Mouse (Mus musculus) kidney, embryonic 14.5 days (tissue): ENCODE data around the gene Ncoa1. TPM values are rescaled to one million over a fixed set of nuclear protein-coding genes. Genes with fewer than 3 reads are reported as not detected.
"Not testable (repeated sequence)": the region's sequence is repeated elsewhere in the genome, so short reads cannot be mapped to it uniquely, and the experiment has no call there.

Experiments
- ATAC-seq: fragments of 200-750 bp; cut with Nextera tagmentation; 2 replicates; pipeline ENCODE4 v1.8.0; 2017; ENCODE audit warnings: moderate number of reproducible peaks, mild to moderate bottlenecking, moderate TSS enrichment, moderate library complexity; ENCODE audit not compliant: low FRiP score, low TSS enrichment
- H3K27ac ChIP-seq: fragments of 300-500 bp; sonication (generic); 2 replicates; pipeline ENCODE4 v1.5.1; 2014; ENCODE audit warnings: low read depth, mild to moderate bottlenecking, low read length, moderate library complexity, mixed read lengths
- H3K27me3 ChIP-seq: fragments of 300-500 bp; sonication (generic); 2 replicates; pipeline ENCODE4 v1.6.1; 2014; ENCODE audit warnings: mild to moderate bottlenecking, low read length; ENCODE audit not compliant: control insufficient read depth, insufficient read depth
- H3K36me3 ChIP-seq: fragments of 300-500 bp; sonication (generic); 2 replicates; pipeline ENCODE4 v1.6.1; 2014; ENCODE audit warnings: low read length, mixed read lengths; ENCODE audit not compliant: control insufficient read depth, insufficient read depth
- H3K4me1 ChIP-seq: fragments of 300-500 bp; sonication (generic); 2 replicates; pipeline ENCODE4 v1.6.1; 2014; ENCODE audit warnings: low read length, mixed read lengths; ENCODE audit not compliant: control insufficient read depth, insufficient read depth
- H3K4me2 ChIP-seq: fragments of 300-500 bp; sonication (generic); replicated peaks from 2 replicates; pipeline ENCODE4 v1.6.1; 2014; ENCODE audit warnings: low read depth, mild to moderate bottlenecking, low read length
- H3K4me3 ChIP-seq: fragments of 300-500 bp; sonication (generic); 2 replicates; pipeline ENCODE4 v1.5.1; 2014; ENCODE audit warnings: mild to moderate bottlenecking, low read length
- H3K9ac ChIP-seq: fragments of 300-500 bp; sonication (generic); 2 replicates; pipeline ENCODE4 v1.6.1; 2014; ENCODE audit warnings: low read depth, mild to moderate bottlenecking, low read length, moderate library complexity
- H3K9me3 ChIP-seq: fragments of 300-500 bp; sonication (generic); 2 replicates; pipeline ENCODE4 v1.6.1; 2016; ENCODE audit warnings: low read length; ENCODE audit not compliant: control insufficient read depth
- WGBS: fragments of 180-500 bp; shearing (Covaris S2); extraction: QIAGEN DNeasy Blood & Tissue Kit; methylation state at CpG from one replicate; pipeline ENCODE4 v1.1.7; 2014; 5-methylcytosine and 5-hydroxymethylcytosine counted together
- polyA plus RNA-seq: library from polyadenylated mRNA; unstranded; fragments of >200 nt; fragmentation: Nextera tagmentation; extraction: Ambion mirVana; gene quantifications from 2 replicates; pipeline ENCODE4 v1.2.1, GENCODE M21; 2014

The Ncoa1 gene
- polyA plus RNA-seq, 1 experiment from 2014 or later = 10.6 TPM

GRCm38 (mm10) chr12:4371406-4371805 is 105.6 kb downstream of the Ncoa1 start:
- ATAC-seq = no peak
- Histone ChIP-seq H3K36me3 (no peaks in the 10 kb centered on the region), H3K4me3 (no peak overlapping the region), H3K9me3 (no peaks in the 10 kb centered on the region), H3K27ac (no peak overlapping the region), H3K9ac (no peak overlapping the region), H3K4me2 (no peak overlapping the region), H3K4me1 (no peaks in the 10 kb centered on the region), H3K27me3 (no peaks in the 10 kb centered on the region)
- WGBS = 72% methylated on average over 1 of the region's 1 CpGs

- H3K4me1 ChIP-seq = no peaks in the 10 kb centered on the region
- H3K27ac ChIP-seq = no peak overlapping the region
- no peaks in the 10 kb centered on the region for H3K36me3 ChIP-seq
- no peak overlapping the region for H3K4me2 ChIP-seq
- no peak overlapping the region for H3K9ac ChIP-seq
- no peak overlapping the region for H3K4me3 ChIP-seq
- no peaks in the 10 kb centered on the region for H3K9me3 ChIP-seq
- 89% methylated on average over 1 of the region's 1 CpGs for WGBS
- no peak for ATAC-seq
- no peaks in the 10 kb centered on the region for H3K27me3 ChIP-seq
Observed at GRCm38 (mm10) chr12:4365951-4366350, 111.0 kb downstream of the Ncoa1 start.

- WGBS = no CpG with 5 or more reads among the region's 1 CpGs
- no peaks in the 10 kb centered on the region for H3K27me3 ChIP-seq
- H3K36me3 ChIP-seq = no peaks in the 10 kb centered on the region
- ATAC-seq = no peak
- no peak overlapping the region for H3K4me3 ChIP-seq
- H3K9me3 ChIP-seq = no peaks in the 10 kb centered on the region
- no peaks in the 10 kb centered on the region for H3K4me1 ChIP-seq
- no peak overlapping the region for H3K9ac ChIP-seq
- H3K4me2 ChIP-seq = no peak overlapping the region
- H3K27ac ChIP-seq = no peak overlapping the region
Observed at GRCm38 (mm10) chr12:4359475-4359874, 117.5 kb downstream of the Ncoa1 start.

- H3K4me2 ChIP-seq, H3K9me3 ChIP-seq, H3K9ac ChIP-seq, H3K27ac ChIP-seq, H3K4me1 ChIP-seq, H3K36me3 ChIP-seq, H3K4me3 ChIP-seq, ATAC-seq, H3K27me3 ChIP-seq: not testable (repeated sequence)
- WGBS = 69% methylated on average over 2 of the region's 2 CpGs
Observed at GRCm38 (mm10) chr12:4358653-4359052, 118.3 kb downstream of the Ncoa1 start.

GRCm38 (mm10) chr12:4358100-4358499 is 118.9 kb downstream of the Ncoa1 start:
- 95% methylated on average over 4 of the region's 4 CpGs for WGBS
- Histone ChIP-seq H3K27ac (no peak overlapping the region), H3K4me2 (no peak overlapping the region)

GRCm38 (mm10) chr12:4356834-4357445 is 120.0 kb downstream of the Ncoa1 start:
- no peak overlapping the region for H3K4me2 ChIP-seq
- no peaks in the 10 kb centered on the region for H3K27me3 ChIP-seq
- no peak overlapping the region for H3K9ac ChIP-seq
- H3K4me1 ChIP-seq = no peaks in the 10 kb centered on the region
- ATAC-seq = no peak
- H3K9me3 ChIP-seq = no peaks in the 10 kb centered on the region
- no peak overlapping the region for H3K4me3 ChIP-seq
- H3K36me3 ChIP-seq = no peaks in the 10 kb centered on the region
- H3K27ac ChIP-seq = no peak overlapping the region
- 79% methylated on average over 5 of the region's 5 CpGs for WGBS

More at GRCm38 (mm10) chr12:4358100-4358499, 118.9 kb downstream of the Ncoa1 start:
- no peaks in the 10 kb centered on the region for H3K36me3 ChIP-seq
- H3K9me3 ChIP-seq = no peaks in the 10 kb centered on the region
- H3K9ac ChIP-seq = no peak overlapping the region
- no peak overlapping the region for H3K4me3 ChIP-seq
- no peaks in the 10 kb centered on the region for H3K4me1 ChIP-seq
- no peaks in the 10 kb centered on the region for H3K27me3 ChIP-seq
- no peak for ATAC-seq

- WGBS = 82% methylated on average over 2 of the region's 2 CpGs
- Histone ChIP-seq H3K9ac (no peak overlapping the region), H3K36me3 (no peaks in the 10 kb centered on the region), H3K4me3 (no peak overlapping the region), H3K4me1 (no peaks in the 10 kb centered on the region), H3K9me3 (no peaks in the 10 kb centered on the region), H3K27ac (no peak overlapping the region), H3K27me3 (no peaks in the 10 kb centered on the region), H3K4me2 (no peak overlapping the region)
- no peak for ATAC-seq
Observed at GRCm38 (mm10) chr12:4355019-4355730, 121.8 kb downstream of the Ncoa1 start.

GRCm38 (mm10) chr12:4343216-4343615 is 133.8 kb downstream of the Ncoa1 start:
- H3K9ac ChIP-seq = no peak overlapping the region
- H3K4me1 ChIP-seq = no peaks in the 10 kb centered on the region
- ATAC-seq = no peak
- no peaks in the 10 kb centered on the region for H3K36me3 ChIP-seq
- no peak overlapping the region for H3K4me3 ChIP-seq
- no peaks in the 10 kb centered on the region for H3K27me3 ChIP-seq
- H3K4me2 ChIP-seq = no peak overlapping the region
- H3K9me3 ChIP-seq = no peaks in the 10 kb centered on the region
- H3K27ac ChIP-seq = no peak overlapping the region
- 95% methylated on average over 2 of the region's 2 CpGs for WGBS

GRCm38 (mm10) chr12:4342087-4342486 is 134.9 kb downstream of the Ncoa1 start:
- 85% methylated on average over 3 of the region's 3 CpGs for WGBS
- ATAC-seq = no peak
- Histone ChIP-seq H3K9ac (no peak overlapping the region), H3K4me1 (no peaks in the 10 kb centered on the region), H3K9me3 (no peaks in the 10 kb centered on the region), H3K27ac (no peak overlapping the region), H3K36me3 (no peaks in the 10 kb centered on the region), H3K4me2 (no peak overlapping the region), H3K27me3 (no peaks in the 10 kb centered on the region), H3K4me3 (no peak overlapping the region)
